Mouse (Mus musculus): Measurements from ENCODE around the gene Crygd. TPM values are rescaled to one million over a fixed set of nuclear protein-coding genes. Genes with fewer than 3 reads are reported as not detected.
"Not testable (repeated sequence)": the region's sequence is repeated elsewhere in the genome, so short reads cannot be mapped to it uniquely, and the experiment has no call there.

The Crygd gene
- polyA plus RNA-seq, 1 experiment from 2014 or later, result not detected

GRCm38 (mm10) chr1:65051696-65052095 lies 11.6 kb downstream of the Crygd start:
- ATAC-seq (ENCODE audit: insufficient read depth, low FRiP score, low TSS enrichment) (no peak), DNase-seq (ENCODE audit: low spot score) (no peak)
- Histone ChIP-seq H3K9ac (ENCODE audit: low read length) (no peak overlapping the region), H3K4me3 (ENCODE audit: low read depth, low read length) (no peak overlapping the region), H3K27me3 (ENCODE audit: control insufficient read depth, insufficient read depth, low read length) (no peaks in the 10 kb centered on the region), H3K4me1 (ENCODE audit: control insufficient read depth, insufficient read depth, low read length) (no peaks in the 10 kb centered on the region), H3K27ac (ENCODE audit: low read depth, low read length) (no peak overlapping the region), H3K9me3 (ENCODE audit: control insufficient read depth, low read length) (no peaks in the 10 kb centered on the region), H3K36me3 (ENCODE audit: control insufficient read depth, insufficient read depth, low read length) (no peaks in the 10 kb centered on the region), H3K4me2 (ENCODE audit: low read depth) (no peak overlapping the region)
- WGBS, result 64% methylated on average over 7 of the region's 7 CpGs

DNA sequence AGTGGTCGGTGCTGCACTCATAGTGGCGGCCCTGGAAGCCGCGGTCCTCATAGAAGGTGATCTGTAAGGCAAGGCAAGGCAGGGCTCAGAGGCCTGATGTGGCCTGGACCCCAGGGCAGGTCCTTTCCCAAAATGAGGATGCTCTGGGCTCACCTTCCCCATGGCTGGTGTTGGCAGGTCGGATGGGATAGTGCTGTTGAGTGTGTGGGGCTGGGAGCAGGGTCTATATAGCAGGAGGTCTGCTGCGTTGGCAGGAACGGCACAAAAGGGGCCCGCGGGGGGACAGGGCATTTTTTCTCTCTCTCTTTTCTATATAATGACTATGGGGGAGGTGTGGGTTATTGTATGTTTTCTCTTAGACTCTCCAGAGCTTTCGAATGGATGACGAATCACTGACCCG lies 12.3 kb downstream of the Crygd start, which contains the start of gene Cryge:
Gene Cryge, minus strand, starts transcription at position 198 of the 400 bp plus-strand sequence.
- not testable (repeated sequence) for H3K4me1 ChIP-seq (ENCODE audit: control insufficient read depth, insufficient read depth, low read length); H3K4me2 ChIP-seq (ENCODE audit: low read depth); H3K36me3 ChIP-seq (ENCODE audit: control insufficient read depth, insufficient read depth, low read length); ATAC-seq (ENCODE audit: insufficient read depth, low FRiP score, low TSS enrichment); H3K9ac ChIP-seq (ENCODE audit: low read length); H3K27me3 ChIP-seq (ENCODE audit: control insufficient read depth, insufficient read depth, low read length); DNase-seq (ENCODE audit: low spot score); H3K4me3 ChIP-seq (ENCODE audit: low read depth, low read length); H3K9me3 ChIP-seq (ENCODE audit: control insufficient read depth, low read length); H3K27ac ChIP-seq (ENCODE audit: low read depth, low read length)
- WGBS, result 41% methylated on average over 8 of the region's 12 CpGs

DNA sequence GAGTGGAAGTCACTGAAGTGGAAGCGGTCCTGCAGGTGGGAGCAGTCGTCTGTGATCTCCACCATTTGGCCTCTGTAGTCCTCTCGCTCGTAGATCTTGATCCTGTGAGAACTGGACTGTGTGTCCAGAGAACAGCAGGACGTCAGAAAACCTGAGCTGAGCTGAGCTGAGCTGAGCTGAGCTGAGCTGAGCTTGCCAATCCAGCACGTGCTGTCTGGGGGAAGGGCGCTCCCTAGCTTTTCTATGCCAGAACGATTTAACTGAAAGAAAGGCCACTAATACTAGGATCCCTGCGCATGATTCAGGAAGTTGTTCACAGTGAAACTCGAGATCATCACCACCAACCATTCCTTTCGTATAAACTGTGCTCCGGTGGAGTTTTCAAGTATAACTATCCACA lies 14.5 kb downstream of the Crygd start:
- 73% methylated on average over 12 of the region's 12 CpGs for WGBS
- Histone ChIP-seq H3K27me3 (ENCODE audit: control insufficient read depth, insufficient read depth, low read length) (no peaks in the 10 kb centered on the region), H3K9ac (ENCODE audit: low read length) (no peak overlapping the region), H3K4me3 (ENCODE audit: low read depth, low read length) (no peak overlapping the region), H3K4me2 (ENCODE audit: low read depth) (no peak overlapping the region), H3K9me3 (ENCODE audit: control insufficient read depth, low read length) (no peaks in the 10 kb centered on the region), H3K4me1 (ENCODE audit: control insufficient read depth, insufficient read depth, low read length) (no peaks in the 10 kb centered on the region), H3K27ac (ENCODE audit: low read depth, low read length) (no peak overlapping the region), H3K36me3 (ENCODE audit: control insufficient read depth, insufficient read depth, low read length) (no peaks in the 10 kb centered on the region)
- ATAC-seq (ENCODE audit: insufficient read depth, low FRiP score, low TSS enrichment) (no peak), DNase-seq (ENCODE audit: low spot score) (no peak)

DNA sequence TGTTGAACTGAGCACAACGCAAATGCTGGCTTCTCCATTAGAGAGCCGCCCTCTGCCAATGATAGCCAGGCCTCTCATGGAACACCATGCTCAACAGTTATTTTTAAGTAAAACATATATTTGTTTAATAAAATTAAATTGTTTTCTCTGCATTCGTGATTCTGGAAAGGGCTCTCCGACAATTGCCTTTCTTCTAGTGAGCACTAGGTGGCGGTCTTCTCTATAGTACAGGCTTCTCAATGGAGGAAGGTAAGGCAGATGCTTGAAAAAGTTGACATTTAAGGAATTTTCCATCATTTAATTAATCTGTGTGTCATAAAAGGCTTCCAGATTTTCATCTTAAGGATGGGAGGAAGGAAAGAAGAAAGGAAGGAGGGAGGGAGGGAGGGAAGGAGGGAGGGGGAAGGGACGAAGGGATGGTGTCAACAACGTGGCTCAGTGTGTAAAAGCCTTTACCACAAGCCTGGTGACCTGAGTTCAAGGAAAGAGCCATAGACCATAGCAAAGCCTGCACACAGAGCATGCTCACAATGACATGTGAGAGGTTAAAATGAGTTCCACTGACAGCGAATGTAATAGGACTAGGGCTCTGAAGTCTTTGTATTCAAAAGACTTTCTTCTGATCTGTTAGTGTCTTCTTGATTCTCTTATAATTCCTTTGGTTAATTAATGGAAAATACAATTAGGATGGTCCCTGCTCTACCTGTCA lies 16.7 kb downstream of the Crygd start:
- H3K27ac ChIP-seq (ENCODE audit: low read depth, low read length), result no peak overlapping the region
- no peaks in the 10 kb centered on the region for H3K27me3 ChIP-seq (ENCODE audit: control insufficient read depth, insufficient read depth, low read length)
- H3K4me2 ChIP-seq (ENCODE audit: low read depth), result no peak overlapping the region
- no peak overlapping the region for H3K9ac ChIP-seq (ENCODE audit: low read length)
- WGBS, result 38% methylated on average over 8 of the region's 8 CpGs
- ATAC-seq (ENCODE audit: insufficient read depth, low FRiP score, low TSS enrichment), result no peak
- no peak overlapping the region for H3K4me3 ChIP-seq (ENCODE audit: low read depth, low read length)
- no peaks in the 10 kb centered on the region for H3K9me3 ChIP-seq (ENCODE audit: control insufficient read depth, low read length)
- no peaks in the 10 kb centered on the region for H3K4me1 ChIP-seq (ENCODE audit: control insufficient read depth, insufficient read depth, low read length)
- no peak for DNase-seq (ENCODE audit: low spot score)
- H3K36me3 ChIP-seq (ENCODE audit: control insufficient read depth, insufficient read depth, low read length), result no peaks in the 10 kb centered on the region

DNA sequence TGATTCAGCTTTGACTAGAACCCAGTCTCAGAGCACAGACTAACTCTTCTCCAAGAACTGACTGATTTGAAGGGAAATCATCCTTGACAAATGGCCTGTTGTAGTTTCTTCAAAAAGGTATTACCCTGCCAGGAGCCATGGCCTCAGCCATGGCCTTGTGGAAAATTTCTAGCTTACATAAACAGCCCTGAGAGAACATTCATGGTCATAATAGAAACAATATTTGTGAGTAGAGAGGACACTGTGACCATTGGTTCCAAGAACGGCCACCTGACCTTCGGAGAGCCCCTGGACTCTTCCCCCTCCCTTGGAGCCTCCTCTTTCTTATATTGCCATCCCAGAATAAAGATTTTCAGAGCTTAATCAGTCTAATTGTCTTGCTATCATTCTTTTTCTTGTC lies 19.8 kb downstream of the Crygd start:
- Histone ChIP-seq H3K9ac (ENCODE audit: low read length) (no peak overlapping the region), H3K27ac (ENCODE audit: low read depth, low read length) (no peak overlapping the region), H3K4me3 (ENCODE audit: low read depth, low read length) (no peak overlapping the region), H3K27me3 (ENCODE audit: control insufficient read depth, insufficient read depth, low read length) (no peaks in the 10 kb centered on the region), H3K9me3 (ENCODE audit: control insufficient read depth, low read length) (no peaks in the 10 kb centered on the region), H3K4me1 (ENCODE audit: control insufficient read depth, insufficient read depth, low read length) (no peaks in the 10 kb centered on the region), H3K36me3 (ENCODE audit: control insufficient read depth, insufficient read depth, low read length) (no peaks in the 10 kb centered on the region), H3K4me2 (ENCODE audit: low read depth) (no peak overlapping the region)
- 98% methylated on average over 2 of the region's 2 CpGs for WGBS
- DNase-seq (ENCODE audit: low spot score) (no peak), ATAC-seq (ENCODE audit: insufficient read depth, low FRiP score, low TSS enrichment) (no peak)

DNA sequence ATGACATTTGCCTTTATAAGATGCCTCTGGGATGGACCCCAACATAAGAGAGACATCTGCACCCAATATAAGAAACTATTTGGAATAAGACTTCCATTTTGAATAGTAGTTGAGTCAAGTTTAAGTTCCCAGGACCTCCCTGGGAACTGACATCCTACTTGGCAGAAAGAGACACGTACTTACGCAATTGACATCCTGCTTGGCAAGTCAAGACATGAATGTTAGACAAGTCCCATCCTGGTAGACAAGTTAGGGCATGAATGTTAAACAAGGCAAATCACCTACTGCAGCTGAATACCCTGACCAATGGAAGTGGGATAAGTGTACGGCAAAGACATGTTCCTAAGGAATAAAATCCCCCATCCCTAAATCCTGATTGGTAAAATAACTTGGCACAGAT lies 21.4 kb downstream of the Crygd start:
- no peaks in the 10 kb centered on the region for H3K36me3 ChIP-seq (ENCODE audit: control insufficient read depth, insufficient read depth, low read length)
- no peak overlapping the region for H3K27ac ChIP-seq (ENCODE audit: low read depth, low read length)
- no peaks in the 10 kb centered on the region for H3K4me1 ChIP-seq (ENCODE audit: control insufficient read depth, insufficient read depth, low read length)
- no peaks in the 10 kb centered on the region for H3K9me3 ChIP-seq (ENCODE audit: control insufficient read depth, low read length)
- DNase-seq (ENCODE audit: low spot score), result no peak
- no peak overlapping the region for H3K4me3 ChIP-seq (ENCODE audit: low read depth, low read length)
- no peak for ATAC-seq (ENCODE audit: insufficient read depth, low FRiP score, low TSS enrichment)
- WGBS, result 98% methylated on average over 3 of the region's 3 CpGs
- H3K9ac ChIP-seq (ENCODE audit: low read length), result no peak overlapping the region
- H3K4me2 ChIP-seq (ENCODE audit: low read depth), result no peak overlapping the region
- H3K27me3 ChIP-seq (ENCODE audit: control insufficient read depth, insufficient read depth, low read length), result no peaks in the 10 kb centered on the region

GRCm38 (mm10) chr1:65040806-65041205 lies 22.4 kb downstream of the Crygd start:
- H3K27me3 ChIP-seq (ENCODE audit: control insufficient read depth, insufficient read depth, low read length), result no peaks in the 10 kb centered on the region
- H3K9me3 ChIP-seq (ENCODE audit: control insufficient read depth, low read length), result no peaks in the 10 kb centered on the region
- ATAC-seq (ENCODE audit: insufficient read depth, low FRiP score, low TSS enrichment) (no peak), DNase-seq (ENCODE audit: low spot score) (no peak)
- H3K9ac ChIP-seq (ENCODE audit: low read length), result no peak overlapping the region
- no peaks in the 10 kb centered on the region for H3K4me1 ChIP-seq (ENCODE audit: control insufficient read depth, insufficient read depth, low read length)
- H3K4me2 ChIP-seq (ENCODE audit: low read depth), result no peak overlapping the region
- H3K36me3 ChIP-seq (ENCODE audit: control insufficient read depth, insufficient read depth, low read length), result no peaks in the 10 kb centered on the region
- H3K4me3 ChIP-seq (ENCODE audit: low read depth, low read length), result no peak overlapping the region
- H3K27ac ChIP-seq (ENCODE audit: low read depth, low read length), result no peak overlapping the region
- 83% methylated on average over 6 of the region's 6 CpGs for WGBS

GRCm38 (mm10) chr1:65039679-65040078 lies 23.6 kb downstream of the Crygd start:
- 89% methylated on average over 3 of the region's 3 CpGs for WGBS
- Histone ChIP-seq H3K27ac (ENCODE audit: low read depth, low read length) (no peak overlapping the region), H3K4me2 (ENCODE audit: low read depth) (no peak overlapping the region), H3K36me3 (ENCODE audit: control insufficient read depth, insufficient read depth, low read length) (no peaks in the 10 kb centered on the region), H3K9me3 (ENCODE audit: control insufficient read depth, low read length) (no peaks in the 10 kb centered on the region), H3K9ac (ENCODE audit: low read length) (no peak overlapping the region), H3K4me1 (ENCODE audit: control insufficient read depth, insufficient read depth, low read length) (no peaks in the 10 kb centered on the region), H3K27me3 (ENCODE audit: control insufficient read depth, insufficient read depth, low read length) (no peaks in the 10 kb centered on the region), H3K4me3 (ENCODE audit: low read depth, low read length) (no peak overlapping the region)
- ATAC-seq (ENCODE audit: insufficient read depth, low FRiP score, low TSS enrichment) (no peak), DNase-seq (ENCODE audit: low spot score) (no peak)

GRCm38 (mm10) chr1:65037542-65037941 lies 25.7 kb downstream of the Crygd start:
- ATAC-seq (ENCODE audit: insufficient read depth, low FRiP score, low TSS enrichment), result no peak

More at GRCm38 (mm10) chr1:65037542-65037941, 25.7 kb downstream of the Crygd start:
- no peaks in the 10 kb centered on the region for H3K9me3 ChIP-seq (ENCODE audit: control insufficient read depth, low read length)
- H3K27me3 ChIP-seq (ENCODE audit: control insufficient read depth, insufficient read depth, low read length), result no peaks in the 10 kb centered on the region
- 85% methylated on average over 2 of the region's 2 CpGs for WGBS
- no peak overlapping the region for H3K9ac ChIP-seq (ENCODE audit: low read length)
- H3K4me3 ChIP-seq (ENCODE audit: low read depth, low read length), result no peak overlapping the region
- no peaks in the 10 kb centered on the region for H3K36me3 ChIP-seq (ENCODE audit: control insufficient read depth, insufficient read depth, low read length)
- H3K4me1 ChIP-seq (ENCODE audit: control insufficient read depth, insufficient read depth, low read length), result no peaks in the 10 kb centered on the region
- no peak overlapping the region for H3K27ac ChIP-seq (ENCODE audit: low read depth, low read length)
- no peak overlapping the region for H3K4me2 ChIP-seq (ENCODE audit: low read depth)
- no peak for DNase-seq (ENCODE audit: low spot score)
